Mouse (Mus musculus): Measurements from ENCODE around the gene Gsta2. TPM values are rescaled to one million over a fixed set of nuclear protein-coding genes. Genes with fewer than 3 reads are reported as not detected.
"Not testable (repeated sequence)": the region's sequence is repeated elsewhere in the genome, so short reads cannot be mapped to it uniquely, and the experiment has no call there.

The Gsta2 gene
- polyA plus RNA-seq, 1 experiment: not detected

GRCm38 (mm10) chr9:78351504-78352220 is 3.9 kb downstream of the Gsta2 start:
- TF ChIP-seq CTCF (IDR thresholded peaks at IDR 0.05; ENCODE audit: low read depth, low read length): no peak
- no peak for TF ChIP-seq POLR2A (IDR thresholded peaks at IDR 0.05; ENCODE audit: borderline replicate concordance, low read depth, low read length)
- Histone ChIP-seq H3K27ac (ENCODE audit: insufficient read depth, low read depth, low read length) (no peak overlapping the region), H3K4me1 (ENCODE audit: control insufficient read depth, insufficient read depth, low read length) (no peaks in the 10 kb centered on the region)

GRCm38 (mm10) chr9:78350007-78350406 is 5.6 kb downstream of the Gsta2 start:
- H3K4me3 ChIP-seq (ENCODE audit: insufficient read depth, low read length); H3K27ac ChIP-seq (ENCODE audit: insufficient read depth, low read depth, low read length); H3K4me1 ChIP-seq (ENCODE audit: control insufficient read depth, insufficient read depth, low read length): not testable (repeated sequence)

More at GRCm38 (mm10) chr9:78351504-78352220, 3.9 kb downstream of the Gsta2 start:
- no peak overlapping the region for H3K4me3 ChIP-seq (ENCODE audit: insufficient read depth, low read length)

GRCm38 (mm10) chr9:78349141-78349540 is 6.4 kb downstream of the Gsta2 start:
- not testable (repeated sequence) for H3K27ac ChIP-seq (ENCODE audit: insufficient read depth, low read depth, low read length); H3K4me1 ChIP-seq (ENCODE audit: control insufficient read depth, insufficient read depth, low read length); H3K4me3 ChIP-seq (ENCODE audit: insufficient read depth, low read length)

GRCm38 (mm10) chr9:78348206-78349004 is 7.2 kb downstream of the Gsta2 start:
- H3K4me1 ChIP-seq (ENCODE audit: control insufficient read depth, insufficient read depth, low read length); H3K4me3 ChIP-seq (ENCODE audit: insufficient read depth, low read length); H3K27ac ChIP-seq (ENCODE audit: insufficient read depth, low read depth, low read length): not testable (repeated sequence)

GRCm38 (mm10) chr9:78347004-78347403 is 8.6 kb downstream of the Gsta2 start:
- Histone ChIP-seq H3K27ac (ENCODE audit: insufficient read depth, low read depth, low read length) (no peak overlapping the region), H3K4me1 (ENCODE audit: control insufficient read depth, insufficient read depth, low read length) (no peaks in the 10 kb centered on the region), H3K4me3 (ENCODE audit: insufficient read depth, low read length) (no peak overlapping the region)
- TF ChIP-seq CTCF (IDR thresholded peaks at IDR 0.05; ENCODE audit: low read depth, low read length) (no peak), POLR2A (IDR thresholded peaks at IDR 0.05; ENCODE audit: borderline replicate concordance, low read depth, low read length) (no peak)

GRCm38 (mm10) chr9:78345235-78345634 is 10.4 kb downstream of the Gsta2 start:
- H3K4me3 ChIP-seq (ENCODE audit: insufficient read depth, low read length); H3K27ac ChIP-seq (ENCODE audit: insufficient read depth, low read depth, low read length); H3K4me1 ChIP-seq (ENCODE audit: control insufficient read depth, insufficient read depth, low read length): not testable (repeated sequence)

GRCm38 (mm10) chr9:78343055-78343454 is 12.5 kb downstream of the Gsta2 start:
- not testable (repeated sequence) for H3K4me1 ChIP-seq (ENCODE audit: control insufficient read depth, insufficient read depth, low read length); H3K27ac ChIP-seq (ENCODE audit: insufficient read depth, low read depth, low read length); H3K4me3 ChIP-seq (ENCODE audit: insufficient read depth, low read length)

- H3K4me3 ChIP-seq (ENCODE audit: insufficient read depth, low read length); H3K4me1 ChIP-seq (ENCODE audit: control insufficient read depth, insufficient read depth, low read length); H3K27ac ChIP-seq (ENCODE audit: insufficient read depth, low read depth, low read length): not testable (repeated sequence)
Measured at GRCm38 (mm10) chr9:78342494-78342893, 13.1 kb downstream of the Gsta2 start.

- not testable (repeated sequence) for H3K4me1 ChIP-seq (ENCODE audit: control insufficient read depth, insufficient read depth, low read length); H3K4me3 ChIP-seq (ENCODE audit: insufficient read depth, low read length); H3K27ac ChIP-seq (ENCODE audit: insufficient read depth, low read depth, low read length)
- peak; percentile 82 for TF ChIP-seq CTCF (IDR thresholded peaks at IDR 0.05; ENCODE audit: low read depth, low read length)
Measured at GRCm38 (mm10) chr9:78340324-78340723, 15.3 kb downstream of the Gsta2 start.

- not testable (repeated sequence) for H3K4me1 ChIP-seq (ENCODE audit: control insufficient read depth, insufficient read depth, low read length); H3K27ac ChIP-seq (ENCODE audit: insufficient read depth, low read depth, low read length); H3K4me3 ChIP-seq (ENCODE audit: insufficient read depth, low read length)
Measured at GRCm38 (mm10) chr9:78337050-78337449, 18.5 kb downstream of the Gsta2 start.

- H3K4me3 ChIP-seq (ENCODE audit: insufficient read depth, low read length); H3K4me1 ChIP-seq (ENCODE audit: control insufficient read depth, insufficient read depth, low read length): not testable (repeated sequence)
Measured at GRCm38 (mm10) chr9:78327289-78327688, 28.3 kb downstream of the Gsta2 start, which contains the start of gene Omt2b. TSS of gene Omt2b (plus strand) at chr9:78327589.

More at GRCm38 (mm10) chr9:78327289-78327688, 28.3 kb downstream of the Gsta2 start, which contains the start of gene Omt2b:
- H3K27ac ChIP-seq (ENCODE audit: insufficient read depth, low read depth, low read length): not testable (repeated sequence)
